Mouse (Mus musculus) liver, embryonic 14.5 days (tissue): ENCODE measurements around the gene Smarcb1. TPM values are rescaled to one million over a fixed set of nuclear protein-coding genes. Genes with fewer than 3 reads are reported as not detected.

ENCODE experiments used
- ATAC-seq: fragments of 200-750 bp; cut with Nextera tagmentation; 2 replicates; pipeline ENCODE4 v1.8.0; 2017; ENCODE audit warnings: moderate number of reproducible peaks, mild to moderate bottlenecking, moderate library complexity; ENCODE audit not compliant: insufficient read depth
- DNase-seq, 3 experiments: peaks; one replicate each; pipeline ENCODE4 v3.0.0-alpha.2; 2012 to 2013; ENCODE audit warnings: low read depth in 3 of 3, low spot score in 3 of 3
- H3K27ac ChIP-seq: fragments of 300-500 bp; sonication (generic); 2 replicates; pipeline ENCODE4 v1.5.1; 2014; ENCODE audit warnings: moderate library complexity, mild to moderate bottlenecking, control low read depth, inconsistent platforms
- H3K27me3 ChIP-seq: fragments of 300-500 bp; sonication (generic); 2 replicates; pipeline ENCODE4 v1.6.1; 2014; ENCODE audit warnings: mild to moderate bottlenecking, low read length, moderate library complexity; ENCODE audit not compliant: control insufficient read depth, insufficient read depth
- H3K36me3 ChIP-seq: fragments of 300-500 bp; sonication (generic); replicated peaks from 2 replicates; pipeline ENCODE4 v1.6.1; 2014; ENCODE audit warnings: low read depth; ENCODE audit not compliant: control insufficient read depth, insufficient read depth
- H3K4me1 ChIP-seq, 2 experiments: fragments of 200-500 bp in 1 of 2; fragments of 300-500 bp in 1 of 2; sonication (generic) in 1 of 2; replicated peaks; 2 replicates each; pipeline ENCODE4 v1.6.1; 2012 to 2014; ENCODE audit warnings: antibody characterized with exemption in 1 of 2, inconsistent platforms in 1 of 2, low read length in 1 of 2; ENCODE audit not compliant: control insufficient read depth in 2 of 2, insufficient read depth in 2 of 2
- H3K4me2 ChIP-seq: fragments of 300-500 bp; sonication (generic); 2 replicates; pipeline ENCODE4 v1.6.1; 2014; ENCODE audit warnings: low read depth, mild to moderate bottlenecking, control low read depth, moderate library complexity
- H3K4me3 ChIP-seq, 2 experiments: fragments of 200-500 bp in 1 of 2; fragments of 300-500 bp in 1 of 2; sonication (generic) in 1 of 2; 2 replicates each; pipeline ENCODE4 v1.5.1; 2012 to 2014; ENCODE audit warnings: low read depth in 2 of 2, low read length in 2 of 2, mild to moderate bottlenecking in 2 of 2, control low read depth in 1 of 2, inconsistent platforms in 1 of 2, moderate library complexity in 1 of 2; ENCODE audit not compliant: insufficient read depth in 1 of 2
- H3K9ac ChIP-seq: fragments of 300-500 bp; sonication (generic); replicated peaks from 2 replicates; pipeline ENCODE4 v1.6.1; 2014; ENCODE audit warnings: mild to moderate bottlenecking, control low read depth, moderate library complexity
- H3K9me3 ChIP-seq: fragments of 300-500 bp; sonication (generic); 2 replicates; pipeline ENCODE4 v1.6.1; 2016; ENCODE audit warnings: low read length, mixed read lengths; ENCODE audit not compliant: control insufficient read depth
- CTCF ChIP-seq: IDR thresholded peaks from 2 replicates; pipeline ENCODE4 v1.5.1; 2016; ENCODE audit warnings: antibody characterized with exemption, low read depth, control low read depth
- EP300 ChIP-seq: IDR thresholded peaks from 2 replicates; pipeline ENCODE4 v1.6.1; 2016; ENCODE audit warnings: antibody characterized with exemption, low read depth
- WGBS: fragments of 180-500 bp; shearing (Covaris S2); extraction: QIAGEN DNeasy Blood & Tissue Kit; methylation state at CpG from one replicate; pipeline ENCODE4 v1.1.7; 2014; ENCODE audit not compliant: insufficient replicate concordance; 5-methylcytosine and 5-hydroxymethylcytosine counted together
- polyA plus RNA-seq, 2 experiments: library from polyadenylated mRNA; depleted of rRNA in 1 of 2; stranded (reverse) in 1 of 2; unstranded in 1 of 2; fragments of >200 nt; fragmentation: Nextera tagmentation in 1 of 2; extraction: Ambion mirVana in 1 of 2; gene quantifications; 2 replicates each; pipeline versions ENCODE4 v1.2.1 to v1.2.3; 2012 to 2014

Smarcb1 gene
- polyA plus RNA-seq, 2 experiments, result 28.5 to 47.7 TPM

- peak overlapping the region; percentile 41 for H3K27ac ChIP-seq
- 0 out of 4 replicates have a peak overlapping the region, but pooled peaks of 1 of the 2 experiments have one; percentile 6 for H3K4me3 ChIP-seq
- WGBS, result 14% methylated on average over 15 of the region's 15 CpGs
Measured at GRCm38 (mm10) chr10:75882433-75883231, 38.8 kb downstream of the Smarcb1 start.

GRCm38 (mm10) chr10:75881578-75882432 is 39.6 kb downstream of the Smarcb1 start:
- Histone ChIP-seq H3K9me3 (no peaks in the 10 kb centered on the region), H3K27me3 (peaks cover 5% of the 10 kb centered on the region; the same call in 1 of the 2 replicates), H3K4me2 (no peak overlapping the region), H3K36me3 (no peaks in the 10 kb centered on the region), H3K9ac (no peak overlapping the region), H3K4me1 (no peaks in the 10 kb centered on the region; a peak in 1 of 4 replicates), H3K4me3 (no peak overlapping the region), H3K27ac (no peak overlapping the region)
- no peak for TF ChIP-seq EP300
- TF ChIP-seq CTCF, result no peak
- no peak for DNase-seq
- ATAC-seq, result peak; percentile 61
- WGBS, result 30% methylated on average over 20 of the region's 20 CpGs

More at GRCm38 (mm10) chr10:75882433-75883231, 38.8 kb downstream of the Smarcb1 start:
- Histone ChIP-seq H3K9me3 (no peaks in the 10 kb centered on the region), H3K4me1 (no peaks in the 10 kb centered on the region; a peak in 1 of 4 replicates), H3K36me3 (no peaks in the 10 kb centered on the region), H3K27me3 (peaks cover 5% of the 10 kb centered on the region; the same call in 1 of the 2 replicates), H3K4me2 (peak overlapping the region; percentile 29), H3K9ac (no peak overlapping the region)
- no peak for DNase-seq
- TF ChIP-seq CTCF (no peak), EP300 (no peak)
- ATAC-seq, result peak; percentile 67

GRCm38 (mm10) chr10:75880771-75881577 is 40.4 kb downstream of the Smarcb1 start:
- H3K4me3 ChIP-seq, result no peak overlapping the region
- H3K27ac ChIP-seq, result no peak overlapping the region
- H3K9me3 ChIP-seq, result no peaks in the 10 kb centered on the region
- H3K27me3 ChIP-seq, result peaks cover 5% of the 10 kb centered on the region; the same call in 1 of the 2 replicates
- no peaks in the 10 kb centered on the region for H3K36me3 ChIP-seq
- DNase-seq (no peak), ATAC-seq (no peak)
- H3K9ac ChIP-seq, result no peak overlapping the region
- 53% methylated on average over 6 of the region's 6 CpGs for WGBS
- H3K4me1 ChIP-seq, result no peaks in the 10 kb centered on the region; a peak in 1 of 4 replicates
- TF ChIP-seq EP300 (no peak), CTCF (no peak)
- no peak overlapping the region for H3K4me2 ChIP-seq

GRCm38 (mm10) chr10:75880351-75880750 is 41.1 kb downstream of the Smarcb1 start:
- Histone ChIP-seq H3K27me3 (peaks cover 5% of the 10 kb centered on the region; the same call in 1 of the 2 replicates), H3K9ac (no peak overlapping the region), H3K27ac (no peak overlapping the region), H3K4me1 (no peaks in the 10 kb centered on the region; a peak in 1 of 4 replicates), H3K36me3 (no peaks in the 10 kb centered on the region), H3K4me3 (no peak overlapping the region), H3K4me2 (no peak overlapping the region), H3K9me3 (no peaks in the 10 kb centered on the region)
- TF ChIP-seq CTCF (no peak), EP300 (no peak)
- 77% methylated on average over 10 of the region's 10 CpGs for WGBS
- DNase-seq (no peak), ATAC-seq (no peak)
